Mouse (Mus musculus) megakaryocyte, adult 5-6 weeks (primary cell): ENCODE measurements at regions not wholly inside any gene's neighbourhood (a gene's known extent, or its start where the extent isn't known, plus 50 kb on each side); places are given as distances from the start of the nearest gene placed in this dataset.

Source experiments
- ATAC-seq: 2 replicates; pipeline ENCODE4 v1.8.0; 2016; ENCODE audit warnings: mild to moderate bottlenecking, inconsistent platforms; ENCODE audit not compliant: poor library complexity, severe bottlenecking

- no peak for ATAC-seq
These were observed 57.9 kb upstream of the Mbip start for GRCm38 (mm10) chr12:56403626-56404025.

GRCm38 (mm10) chr12:56402844-56403243 lies 57.1 kb upstream of the Mbip start:
- no peak for ATAC-seq

GRCm38 (mm10) chr12:56402137-56402536 lies 56.4 kb upstream of the Mbip start:
- ATAC-seq, result no peak
